Mouse (Mus musculus) midbrain, embryonic 13.5 days (tissue): ENCODE data around the gene Mpz. TPM values are rescaled to one million over a fixed set of nuclear protein-coding genes. Genes with fewer than 3 reads are reported as not detected.

Source experiments
- ATAC-seq: fragments of 200-750 bp; cut with Nextera tagmentation; 2 replicates; pipeline ENCODE4 v1.8.0; 2017; ENCODE audit warnings: mild to moderate bottlenecking, moderate TSS enrichment, moderate library complexity
- H3K27ac ChIP-seq: fragments of 300-500 bp; sonication (generic); 2 replicates; pipeline ENCODE4 v1.5.1; 2015; ENCODE audit warnings: inconsistent platforms, mild to moderate bottlenecking, moderate library complexity
- H3K27me3 ChIP-seq: fragments of 300-500 bp; sonication (generic); 2 replicates; pipeline ENCODE4 v1.6.1; 2015; ENCODE audit warnings: mild to moderate bottlenecking, inconsistent platforms
- H3K36me3 ChIP-seq: fragments of 300-500 bp; sonication (generic); 2 replicates; pipeline ENCODE4 v1.6.1; 2015; ENCODE audit warnings: mild to moderate bottlenecking, inconsistent platforms
- H3K4me1 ChIP-seq: fragments of 300-500 bp; sonication (generic); replicated peaks from 2 replicates; pipeline ENCODE4 v1.6.1; 2015; ENCODE audit warnings: inconsistent platforms
- H3K4me2 ChIP-seq: fragments of 300-500 bp; sonication (generic); replicated peaks from 2 replicates; pipeline ENCODE4 v1.6.1; 2015; ENCODE audit warnings: moderate library complexity, mild to moderate bottlenecking, inconsistent platforms
- H3K4me3 ChIP-seq: fragments of 300-500 bp; sonication (generic); replicated peaks from 2 replicates; pipeline ENCODE4 v1.5.1; 2015; ENCODE audit warnings: mild to moderate bottlenecking, inconsistent platforms
- H3K9ac ChIP-seq: fragments of 300-500 bp; sonication (generic); replicated peaks from 2 replicates; pipeline ENCODE4 v1.6.1; 2015; ENCODE audit warnings: mild to moderate bottlenecking, inconsistent platforms
- H3K9me3 ChIP-seq: fragments of 300-500 bp; sonication (generic); 2 replicates; pipeline ENCODE4 v1.6.1; 2016; ENCODE audit warnings: mild to moderate bottlenecking, inconsistent platforms
- WGBS: fragments of 180-500 bp; shearing (Covaris S2); methylation state at CpG from one replicate; pipeline ENCODE4 v1.1.7; 2015; 5-methylcytosine and 5-hydroxymethylcytosine counted together
- polyA plus RNA-seq: library from polyadenylated mRNA; unstranded; fragments of >200 nt; fragmentation: Nextera tagmentation; extraction: Ambion mirVana; gene quantifications from 2 replicates; pipeline ENCODE4 v1.2.1, GENCODE M21; 2015

Mpz gene
- polyA plus RNA-seq, 1 experiment from 2014 or later, result 0.20 TPM

DNA sequence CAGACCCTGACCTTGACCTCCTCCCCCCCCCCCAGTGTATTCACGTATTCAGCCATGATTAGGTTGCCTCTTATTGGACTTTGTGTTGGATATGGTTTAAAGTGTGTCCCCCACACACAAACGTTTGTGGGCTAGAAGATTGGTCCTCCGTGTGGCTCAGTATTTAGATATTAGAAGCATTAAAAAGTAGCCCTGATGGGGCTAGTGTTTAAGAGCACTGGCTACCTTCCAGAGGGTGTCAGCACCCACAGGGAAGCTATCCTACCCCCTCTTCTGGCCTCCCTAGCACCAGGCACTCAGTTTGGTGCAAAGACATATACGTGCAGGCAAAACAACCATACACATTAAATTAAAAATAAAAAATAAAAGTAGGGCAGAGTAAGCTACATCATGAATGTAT, 37.5 kb upstream of the Mpz start:
- no peak overlapping the region for H3K4me2 ChIP-seq
- H3K27ac ChIP-seq, result no peak overlapping the region
- H3K9me3 ChIP-seq, result no peaks in the 10 kb centered on the region
- H3K36me3 ChIP-seq, result no peaks in the 10 kb centered on the region
- peaks cover 6% of the 10 kb centered on the region; the same call in 1 of the 2 replicates for H3K27me3 ChIP-seq
- no peak overlapping the region for H3K4me3 ChIP-seq
- ATAC-seq, result no peak
- no peak overlapping the region for H3K9ac ChIP-seq
- WGBS, result 85% methylated on average over 4 of the region's 4 CpGs
- peaks cover 16% of the 10 kb centered on the region for H3K4me1 ChIP-seq

DNA sequence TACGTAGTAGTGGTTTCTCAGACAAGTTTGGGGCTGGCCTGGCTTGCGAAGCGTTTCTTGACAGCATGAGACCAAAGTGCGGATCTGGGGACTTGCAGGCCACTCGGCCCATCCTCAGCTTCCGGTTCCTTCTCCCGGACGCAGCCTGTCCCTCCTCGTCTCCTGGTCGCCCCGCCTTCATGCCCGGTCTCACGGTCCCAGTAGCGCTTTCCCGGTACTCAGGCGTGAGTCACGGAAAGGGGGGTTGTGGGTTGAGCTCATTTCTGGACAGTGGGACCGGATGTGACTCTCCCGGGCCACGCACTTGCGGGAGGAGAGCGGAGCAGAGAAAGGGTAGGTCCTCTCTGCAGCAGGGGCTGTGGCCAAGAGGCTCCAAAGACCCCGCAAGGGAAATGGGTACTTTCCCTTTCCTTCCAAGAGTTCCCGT, 36.6 kb upstream of the Mpz start, which contains the start of gene Cfap126:
Gene Cfap126, plus strand, starts transcription at position 46 of the 427 bp plus-strand sequence.
- Histone ChIP-seq H3K9me3 (no peaks in the 10 kb centered on the region), H3K4me2 (peak within 1 kb of the TSS; percentile 72), H3K27ac (peak within 1 kb of the TSS; percentile 44), H3K9ac (peak within 1 kb of the TSS; percentile 69), H3K36me3 (no peaks in the 10 kb centered on the region), H3K4me3 (peak within 1 kb of the TSS; percentile 48), H3K27me3 (peaks cover 6% of the 10 kb centered on the region; the same call in 1 of the 2 replicates), H3K4me1 (peaks cover 16% of the 10 kb centered on the region)
- peak; percentile 44 for ATAC-seq
- WGBS, result under 1% methylated on average over 24 of the region's 24 CpGs

DNA sequence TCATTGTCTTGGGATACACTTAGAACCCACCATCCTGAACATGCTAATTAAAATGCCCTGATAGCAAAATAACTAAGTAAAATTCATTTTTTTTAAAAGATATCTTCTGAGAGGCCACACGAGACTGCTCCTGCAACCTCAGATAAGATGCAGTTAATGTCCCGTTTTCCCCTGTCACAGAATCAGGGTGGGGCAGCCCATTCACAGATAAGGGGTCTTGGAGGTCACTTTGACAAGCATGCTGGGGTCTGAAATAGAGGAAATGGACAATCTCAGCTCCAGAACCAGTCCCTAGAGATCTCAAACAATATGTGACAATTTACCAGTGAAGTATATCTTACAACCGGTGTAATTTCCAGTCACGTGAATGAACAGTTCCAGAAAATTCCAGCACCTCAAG, 34.2 kb upstream of the Mpz start:
- ATAC-seq, result no peak
- WGBS, result 74% methylated on average over 4 of the region's 4 CpGs
- H3K27ac ChIP-seq, result no peak overlapping the region
- no peak overlapping the region for H3K4me3 ChIP-seq
- H3K4me1 ChIP-seq, result peaks cover 16% of the 10 kb centered on the region
- no peak overlapping the region for H3K9ac ChIP-seq
- no peaks in the 10 kb centered on the region for H3K27me3 ChIP-seq
- H3K4me2 ChIP-seq, result no peak overlapping the region
- H3K36me3 ChIP-seq, result no peaks in the 10 kb centered on the region
- no peaks in the 10 kb centered on the region for H3K9me3 ChIP-seq

DNA sequence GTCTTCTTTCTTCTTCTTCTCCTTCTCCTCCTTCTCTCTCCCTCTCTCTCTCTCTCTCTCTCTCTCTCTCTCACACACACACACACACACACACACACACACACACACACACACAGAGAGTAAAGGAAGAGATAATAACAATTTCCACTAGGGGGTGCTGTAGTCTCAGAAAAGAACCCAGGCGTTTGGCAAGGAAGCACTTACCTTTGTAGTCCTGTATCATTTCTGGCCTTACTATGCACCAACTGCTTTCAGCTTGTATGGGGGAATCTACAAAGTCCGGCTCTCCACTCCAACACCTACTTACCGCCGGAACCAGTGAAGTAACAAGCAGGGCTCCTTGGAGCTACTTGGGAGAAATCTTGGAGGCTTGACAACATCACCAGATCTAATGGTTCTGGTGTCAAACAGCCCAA, 32.2 kb upstream of the Mpz start:
- no peaks in the 10 kb centered on the region for H3K36me3 ChIP-seq

DNA sequence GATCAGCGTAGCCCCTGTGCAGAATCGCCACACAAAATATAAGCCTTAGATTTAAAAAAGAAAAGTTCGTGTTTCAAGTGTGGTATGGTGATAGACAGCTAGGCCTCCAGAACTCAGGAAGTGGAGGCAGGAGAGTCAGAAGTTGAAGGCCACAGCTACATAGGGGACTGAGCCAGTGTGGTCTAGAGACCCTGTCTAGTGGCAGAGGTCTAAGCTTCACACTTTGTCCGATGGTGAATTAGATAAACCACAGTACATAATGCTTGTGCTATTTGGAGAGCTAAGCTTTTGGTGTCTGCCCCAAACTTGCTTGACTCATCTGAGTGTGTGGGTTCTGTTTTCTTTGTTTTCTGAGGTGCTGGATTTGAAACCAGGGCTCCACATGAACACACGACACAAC, 31.5 kb upstream of the Mpz start:
- no peak overlapping the region for H3K4me3 ChIP-seq
- H3K4me2 ChIP-seq, result no peak overlapping the region
- H3K27me3 ChIP-seq, result no peaks in the 10 kb centered on the region
- 90% methylated on average over 5 of the region's 5 CpGs for WGBS
- no peaks in the 10 kb centered on the region for H3K9me3 ChIP-seq
- no peaks in the 10 kb centered on the region for H3K36me3 ChIP-seq
- H3K9ac ChIP-seq, result no peak overlapping the region
- H3K4me1 ChIP-seq, result peaks cover 3% of the 10 kb centered on the region
- ATAC-seq, result no peak
- H3K27ac ChIP-seq, result no peak overlapping the region

More for the DNA sequence above, 32.2 kb upstream of the Mpz start:
- no peak overlapping the region for H3K9ac ChIP-seq
- H3K4me2 ChIP-seq, result no peak overlapping the region
- no peaks in the 10 kb centered on the region for H3K27me3 ChIP-seq
- no peak overlapping the region for H3K27ac ChIP-seq
- H3K4me1 ChIP-seq, result peaks cover 10% of the 10 kb centered on the region
- WGBS, result 10% methylated on average over 4 of the region's 4 CpGs
- H3K9me3 ChIP-seq, result no peaks in the 10 kb centered on the region
- H3K4me3 ChIP-seq, result no peak overlapping the region
- ATAC-seq, result peak; percentile 47

DNA sequence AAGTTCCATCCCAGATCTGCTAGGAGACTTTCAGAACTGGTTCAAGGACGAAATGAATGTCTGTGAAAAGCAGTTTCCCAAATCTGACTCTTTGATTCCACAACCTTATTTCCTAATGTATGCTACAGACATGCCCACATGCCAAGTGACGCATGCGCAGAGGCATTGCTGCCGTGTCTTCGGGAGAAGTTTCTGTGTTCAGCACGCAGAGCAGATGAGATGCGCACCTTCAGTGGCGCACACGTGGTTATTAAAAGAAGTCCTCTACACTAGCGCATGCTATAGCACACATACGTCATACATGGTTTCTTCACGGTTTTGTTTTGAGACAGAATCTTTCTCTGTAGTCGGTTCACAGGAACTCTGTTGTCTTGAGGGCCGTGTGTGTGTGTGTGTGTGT, 31.1 kb upstream of the Mpz start:
- Histone ChIP-seq H3K4me1 (no peaks in the 10 kb centered on the region), H3K9me3 (no peaks in the 10 kb centered on the region), H3K27ac (no peak overlapping the region), H3K36me3 (no peaks in the 10 kb centered on the region), H3K4me2 (no peak overlapping the region), H3K9ac (no peak overlapping the region), H3K4me3 (no peak overlapping the region), H3K27me3 (no peaks in the 10 kb centered on the region)
- 86% methylated on average over 14 of the region's 14 CpGs for WGBS
- no peak for ATAC-seq

DNA sequence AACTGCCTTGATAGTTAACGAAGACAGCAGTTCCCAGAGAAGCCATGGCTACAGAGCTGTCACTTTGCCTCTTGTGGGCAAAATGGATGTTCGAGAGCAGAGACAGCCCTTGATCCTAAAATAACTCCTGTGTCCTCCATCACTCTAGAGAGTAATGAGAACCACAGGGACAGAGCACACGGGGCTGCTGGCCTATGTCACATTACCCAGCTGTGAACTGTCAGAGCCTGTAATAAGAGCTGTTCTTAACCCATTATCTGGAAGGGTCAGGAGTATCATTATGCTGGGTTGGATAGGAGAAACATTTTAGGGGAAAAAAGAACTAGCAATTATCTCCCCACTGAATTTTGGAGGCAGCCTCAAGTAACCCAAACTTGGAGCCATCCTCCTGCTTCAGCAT, 29.6 kb upstream of the Mpz start:
- no peak overlapping the region for H3K27ac ChIP-seq
- no peaks in the 10 kb centered on the region for H3K36me3 ChIP-seq
- no peak for ATAC-seq
- no peak overlapping the region for H3K4me2 ChIP-seq
- WGBS, result 74% methylated on average over 3 of the region's 3 CpGs
- H3K4me1 ChIP-seq, result no peaks in the 10 kb centered on the region
- no peak overlapping the region for H3K9ac ChIP-seq
- H3K9me3 ChIP-seq, result no peaks in the 10 kb centered on the region
- H3K27me3 ChIP-seq, result no peaks in the 10 kb centered on the region
- H3K4me3 ChIP-seq, result no peak overlapping the region

DNA sequence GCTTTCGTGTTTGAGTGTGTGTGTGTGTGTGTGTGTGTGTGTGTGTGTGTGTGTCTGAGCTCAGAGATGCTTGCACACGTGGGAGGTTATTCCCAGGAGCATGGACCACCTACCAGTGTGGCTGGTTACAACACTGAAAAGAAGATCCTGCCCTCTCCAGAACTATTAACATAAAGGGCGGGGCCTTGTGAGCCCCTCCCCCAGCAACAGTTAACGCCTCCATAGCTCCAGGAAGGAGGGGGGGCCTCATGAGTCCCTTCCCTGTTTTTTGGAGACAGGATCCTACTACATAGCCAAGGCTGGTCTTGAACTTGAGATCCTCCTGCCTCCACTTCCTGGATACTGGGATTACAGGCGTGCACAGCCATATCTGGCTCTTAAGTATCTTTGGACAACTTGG, 28.7 kb upstream of the Mpz start:
- no peak for ATAC-seq
- Histone ChIP-seq H3K36me3 (peaks cover 2% of the 10 kb centered on the region), H3K27ac (no peak overlapping the region), H3K4me2 (no peak overlapping the region), H3K27me3 (no peaks in the 10 kb centered on the region), H3K9me3 (no peaks in the 10 kb centered on the region), H3K4me3 (no peak overlapping the region), H3K9ac (no peak overlapping the region), H3K4me1 (no peaks in the 10 kb centered on the region)
- 50% methylated on average over 5 of the region's 5 CpGs for WGBS

DNA sequence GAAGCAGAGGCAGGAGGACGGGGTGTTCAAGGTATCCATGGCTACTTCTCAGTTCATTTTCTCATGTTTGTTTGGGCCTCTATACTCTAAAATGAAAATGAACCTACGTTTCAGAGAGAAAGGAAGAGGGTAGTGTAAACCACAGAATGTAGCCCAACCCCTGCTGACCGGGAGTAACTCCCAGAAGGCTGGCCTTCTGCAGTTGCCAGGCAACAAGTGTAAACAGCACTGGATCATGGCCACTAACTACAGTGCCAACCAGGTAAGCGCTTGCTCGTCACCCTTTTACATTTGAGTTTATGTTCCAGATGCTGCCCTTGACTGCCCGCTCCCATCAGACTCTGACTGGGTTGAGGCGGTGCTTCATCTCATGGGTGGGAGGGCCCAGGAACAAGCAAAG, 27.6 kb upstream of the Mpz start:
- Histone ChIP-seq H3K4me1 (no peaks in the 10 kb centered on the region), H3K27ac (no peak overlapping the region), H3K4me3 (no peak overlapping the region), H3K27me3 (no peaks in the 10 kb centered on the region), H3K9me3 (no peaks in the 10 kb centered on the region), H3K36me3 (peaks cover 10% of the 10 kb centered on the region), H3K9ac (no peak overlapping the region), H3K4me2 (no peak overlapping the region)
- ATAC-seq, result no peak
- 42% methylated on average over 7 of the region's 7 CpGs for WGBS

DNA sequence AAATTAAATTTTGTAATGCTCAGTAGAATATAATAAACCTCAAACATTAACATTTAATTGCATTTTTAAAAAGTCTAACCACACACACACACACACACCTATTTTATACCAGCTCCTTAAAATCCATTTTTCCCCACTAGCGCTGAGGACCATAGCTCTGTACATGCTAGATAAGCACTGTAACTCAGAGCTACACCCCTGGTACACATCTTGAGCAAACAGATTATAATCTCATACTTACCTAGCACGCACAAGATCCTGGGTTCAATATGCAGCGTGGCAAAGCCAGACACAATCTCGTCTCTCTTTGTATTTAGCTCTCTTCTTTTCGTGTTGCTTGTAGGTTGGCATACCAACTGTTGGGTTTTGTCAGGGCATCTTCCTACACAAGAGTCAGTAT, 26.1 kb upstream of the Mpz start:
- ATAC-seq, result no peak
- H3K27me3 ChIP-seq, result no peaks in the 10 kb centered on the region
- H3K27ac ChIP-seq, result no peak overlapping the region
- H3K9ac ChIP-seq, result no peak overlapping the region
- 92% methylated on average over 5 of the region's 5 CpGs for WGBS
- H3K9me3 ChIP-seq, result no peaks in the 10 kb centered on the region
- no peak overlapping the region for H3K4me3 ChIP-seq
- no peaks in the 10 kb centered on the region for H3K4me1 ChIP-seq
- no peak overlapping the region for H3K4me2 ChIP-seq
- H3K36me3 ChIP-seq, result peaks cover 24% of the 10 kb centered on the region

DNA sequence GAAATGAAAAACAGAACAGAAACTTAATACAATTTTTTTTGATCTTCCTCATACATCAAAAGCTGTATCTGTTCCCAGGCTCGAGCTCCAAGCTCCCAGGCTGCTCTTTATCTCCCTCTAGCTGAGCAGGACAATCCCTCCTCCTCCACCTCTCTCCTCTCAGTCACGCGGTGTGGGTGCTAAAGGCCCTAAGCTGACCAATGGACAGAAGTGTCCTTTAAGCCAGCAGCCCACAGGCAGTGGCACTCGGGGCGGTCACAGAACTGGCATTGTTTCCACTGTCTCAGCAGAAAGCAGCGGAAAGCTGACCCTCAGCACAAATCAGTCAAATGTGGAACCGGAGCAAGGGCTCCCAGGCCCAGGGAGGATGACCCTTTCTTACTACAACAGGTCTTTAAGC, 21.3 kb upstream of the Mpz start:
- ATAC-seq, result no peak
- H3K4me3 ChIP-seq, result no peak overlapping the region
- WGBS, result 60% methylated on average over 7 of the region's 7 CpGs
- H3K9me3 ChIP-seq, result no peaks in the 10 kb centered on the region
- H3K27me3 ChIP-seq, result no peaks in the 10 kb centered on the region
- no peak overlapping the region for H3K4me2 ChIP-seq
- no peak overlapping the region for H3K9ac ChIP-seq
- no peaks in the 10 kb centered on the region for H3K4me1 ChIP-seq
- H3K36me3 ChIP-seq, result peaks cover 58% of the 10 kb centered on the region
- H3K27ac ChIP-seq, result no peak overlapping the region

DNA sequence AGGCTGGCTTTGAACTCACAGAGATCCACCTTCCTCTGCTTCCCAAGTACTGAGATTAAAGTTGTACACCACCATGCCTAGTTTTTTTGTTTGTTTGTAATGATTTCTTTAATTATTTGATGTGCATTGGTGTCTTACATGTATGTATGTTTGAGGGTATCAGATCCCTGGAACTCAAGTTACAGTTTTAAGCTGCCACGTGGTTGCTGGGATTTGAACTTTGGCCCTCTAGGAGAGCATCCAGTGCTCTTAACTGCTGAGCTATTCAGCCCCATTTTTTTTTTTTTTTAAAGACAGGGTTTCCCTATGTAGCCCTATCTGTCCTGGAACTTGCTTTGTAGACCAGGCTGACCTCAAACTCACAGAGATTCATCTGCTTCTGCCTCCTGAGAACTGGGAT, 19.5 kb upstream of the Mpz start:
- Histone ChIP-seq H3K4me2 (no peak overlapping the region), H3K27me3 (no peaks in the 10 kb centered on the region), H3K27ac (no peak overlapping the region), H3K9me3 (no peaks in the 10 kb centered on the region), H3K36me3 (peaks cover 75% of the 10 kb centered on the region), H3K9ac (no peak overlapping the region), H3K4me3 (no peak overlapping the region), H3K4me1 (no peaks in the 10 kb centered on the region)
- no peak for ATAC-seq
- 95% methylated on average over 1 of the region's 1 CpGs for WGBS

DNA sequence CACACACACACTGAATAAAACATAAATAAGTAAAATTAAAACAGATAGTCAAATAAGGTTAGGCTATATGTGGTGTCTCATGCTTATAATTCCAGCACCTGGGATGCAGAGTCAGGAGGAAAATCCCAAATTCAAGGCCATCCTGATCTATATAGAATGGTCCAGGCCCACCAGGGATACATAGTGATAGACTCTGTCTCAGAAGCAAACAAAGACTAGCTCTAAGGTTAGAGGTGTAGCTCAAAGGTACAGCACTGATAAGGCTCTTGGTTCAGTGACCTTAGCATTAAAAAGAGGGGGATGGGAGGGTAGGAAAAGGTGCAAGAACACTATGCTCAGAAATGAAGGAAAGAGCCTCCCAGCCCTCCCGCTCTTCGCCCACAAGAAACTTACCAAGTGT, 14.9 kb upstream of the Mpz start:
- no peak overlapping the region for H3K4me3 ChIP-seq
- H3K36me3 ChIP-seq, result peaks cover 69% of the 10 kb centered on the region
- 98% methylated on average over 2 of the region's 2 CpGs for WGBS
- no peak overlapping the region for H3K27ac ChIP-seq
- H3K9ac ChIP-seq, result no peak overlapping the region
- H3K4me2 ChIP-seq, result no peak overlapping the region
- no peak for ATAC-seq
- no peaks in the 10 kb centered on the region for H3K4me1 ChIP-seq
- no peaks in the 10 kb centered on the region for H3K9me3 ChIP-seq
- no peaks in the 10 kb centered on the region for H3K27me3 ChIP-seq
